Mouse (Mus musculus) cerebellum, adult 11-12 months (tissue): ENCODE results near the gene Xxylt1.
A peak's percentile ranks its signal among the peaks of the same experiment; 100 is the strongest.

ENCODE experiments used
- DNase-seq: peaks from one replicate; pipeline ENCODE4 v3.0.0; 2022

Gene Xxylt1

DNA sequence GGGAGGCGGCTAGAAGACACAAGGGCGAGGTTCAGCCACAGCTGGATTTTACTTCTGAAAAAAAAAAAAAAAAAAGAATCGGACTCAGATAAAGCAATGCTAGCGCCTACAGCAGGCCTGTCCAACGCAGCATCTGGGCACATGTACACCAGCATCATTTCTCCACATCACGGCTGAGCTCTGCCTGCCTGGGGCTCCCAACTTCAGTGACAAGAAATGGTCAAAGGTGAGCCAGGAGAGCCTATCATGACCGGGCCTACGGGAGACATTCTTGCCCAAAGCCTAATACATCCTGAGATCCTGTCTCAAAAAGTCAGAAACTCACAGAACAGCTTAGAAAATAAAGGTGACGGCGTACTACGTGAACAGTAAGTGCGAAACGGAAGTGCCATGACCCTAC lies 20.5 kb downstream of the Xxylt1 start:
- DNase-seq: no peak

DNA sequence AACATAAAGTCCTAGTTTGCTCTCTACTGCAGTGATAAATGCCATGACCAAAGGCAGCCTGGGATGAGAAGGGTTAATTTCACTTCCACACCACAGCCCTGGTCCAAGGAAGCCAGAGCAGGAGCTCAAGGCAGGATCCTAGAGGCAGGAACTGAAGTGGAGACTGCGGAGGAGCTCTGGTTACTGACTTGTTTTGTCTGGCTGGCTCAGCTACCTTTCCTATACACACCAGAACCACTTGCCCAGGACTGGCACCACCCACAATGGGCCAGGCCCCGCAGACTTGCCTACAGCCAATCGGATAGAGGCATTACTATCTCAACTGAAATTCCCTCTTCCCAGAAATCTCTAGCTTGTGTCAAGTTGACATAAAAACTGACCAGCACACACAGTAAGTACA lies 21.0 kb downstream of the Xxylt1 start:
- DNase-seq: no peak

DNA sequence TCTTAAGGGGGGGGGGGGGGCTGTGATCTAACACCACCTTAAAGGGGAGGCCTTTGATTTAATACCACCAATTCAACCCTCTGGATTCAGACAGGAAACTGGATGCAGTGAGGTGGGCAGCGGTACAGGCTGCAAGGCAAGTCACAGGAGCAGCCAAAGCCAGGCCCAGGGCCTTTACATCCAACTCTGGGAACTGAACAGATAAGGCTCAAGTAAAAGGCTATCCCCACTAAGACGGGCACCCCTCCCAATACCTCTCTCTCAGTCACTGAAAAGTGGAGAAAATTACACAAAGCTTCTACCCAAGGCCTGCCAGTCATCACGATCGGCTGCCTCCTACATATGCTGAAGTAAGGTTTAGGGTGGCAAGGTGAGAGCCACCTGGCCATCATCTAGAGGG lies 21.5 kb downstream of the Xxylt1 start:
- no peak for DNase-seq

DNA sequence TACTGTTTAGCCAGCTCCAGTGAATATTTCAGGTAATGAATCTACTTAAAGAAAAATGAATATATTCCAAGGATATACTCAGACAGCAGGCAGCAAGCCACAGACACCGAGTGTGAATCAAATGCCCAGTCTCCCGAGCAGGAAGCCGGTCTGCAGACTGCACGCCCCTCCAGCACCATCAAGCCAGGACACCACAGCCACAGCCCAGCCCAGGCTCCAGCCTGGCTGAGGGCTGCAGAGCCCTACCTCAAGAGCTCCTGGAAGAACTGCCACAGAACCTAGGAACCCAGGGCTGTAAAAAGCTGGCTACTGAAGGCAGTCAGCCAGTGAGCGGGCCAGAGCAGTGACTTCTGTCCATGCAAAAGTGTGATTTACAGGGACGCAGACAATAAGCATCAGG lies 28.4 kb downstream of the Xxylt1 start:
- DNase-seq: no peak

GRCm38 (mm10) chr16:31052177-31052726 lies 29.0 kb downstream of the Xxylt1 start:
- DNase-seq: no peak

GRCm38 (mm10) chr16:31050701-31051100 lies 30.5 kb downstream of the Xxylt1 start:
- no peak for DNase-seq

GRCm38 (mm10) chr16:31048194-31048593 lies 33.0 kb downstream of the Xxylt1 start:
- no peak for DNase-seq

DNA sequence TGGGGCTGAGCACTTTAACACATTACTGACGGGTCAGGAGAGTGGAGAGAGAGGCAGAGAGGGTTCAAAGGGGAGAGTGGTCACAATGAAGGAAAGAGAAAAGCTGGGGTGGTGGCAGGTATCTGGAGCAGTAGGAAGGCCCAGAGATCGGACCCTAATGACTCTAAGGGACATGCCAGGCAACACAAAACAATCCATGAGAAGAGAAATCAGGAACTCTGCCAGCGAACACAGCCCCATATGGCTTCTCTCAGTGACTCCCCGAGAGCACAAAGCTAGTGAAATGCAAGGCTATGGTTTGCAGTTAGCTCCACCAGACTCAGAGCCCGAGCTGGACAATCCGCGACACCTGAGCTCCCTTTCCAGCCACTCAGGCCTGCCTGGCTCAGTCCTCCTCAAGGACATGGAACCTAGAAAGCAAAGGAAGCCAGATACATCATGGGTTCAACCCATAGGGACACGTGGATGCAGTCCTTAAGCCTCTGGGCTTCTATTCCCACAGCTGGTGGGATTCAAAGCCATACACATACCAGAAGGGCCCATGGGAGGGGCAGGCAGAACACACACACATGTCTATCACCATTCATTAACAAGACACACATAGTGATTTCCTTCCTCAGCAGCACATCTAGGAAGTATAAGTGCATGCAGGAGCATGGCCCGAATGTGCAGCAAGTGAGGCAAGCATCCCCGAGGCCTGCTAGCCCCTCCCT lies 33.9 kb downstream of the Xxylt1 start:
- DNase-seq: peak; percentile 69

DNA sequence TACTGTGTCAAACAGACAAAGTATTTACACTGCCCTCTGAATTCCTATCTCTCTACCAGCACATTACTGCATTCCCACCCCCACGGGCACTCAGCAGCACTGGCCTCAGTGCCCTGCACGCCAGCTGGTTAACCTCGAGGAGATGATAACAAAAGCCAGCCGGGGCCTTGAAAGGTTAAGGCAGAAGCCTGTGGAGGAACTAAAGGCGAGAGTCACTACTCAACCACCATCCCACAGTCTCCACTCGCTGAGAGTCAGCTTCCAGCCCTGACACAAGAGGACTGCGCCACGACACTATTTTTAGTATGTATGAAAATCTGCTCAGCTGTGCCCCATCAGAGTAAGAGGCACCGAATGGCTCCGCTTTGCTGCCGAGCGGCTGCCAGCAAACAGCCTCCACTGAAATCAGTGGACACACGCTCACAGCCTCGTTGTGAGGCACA lies 35.0 kb downstream of the Xxylt1 start:
- DNase-seq: peak; percentile 30

DNA sequence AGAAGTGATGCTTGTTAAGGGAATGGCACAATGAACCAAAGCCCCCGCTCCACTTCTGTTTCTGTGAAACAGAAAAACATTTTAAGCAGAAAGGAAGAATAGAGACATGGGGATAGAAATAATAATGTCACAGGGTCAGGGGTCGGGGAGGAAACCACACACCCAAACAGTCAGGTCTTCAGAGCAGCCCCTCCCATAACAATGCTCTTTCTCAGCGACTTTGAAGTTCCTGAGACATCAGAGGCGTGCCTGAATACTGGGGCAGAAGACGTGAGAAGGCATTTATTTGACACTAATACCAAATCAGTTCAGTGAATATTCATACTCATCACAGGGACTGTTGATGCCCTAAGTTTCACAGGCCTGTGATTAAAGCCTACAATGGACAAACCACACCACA lies 36.0 kb downstream of the Xxylt1 start:
- DNase-seq: no peak

DNA sequence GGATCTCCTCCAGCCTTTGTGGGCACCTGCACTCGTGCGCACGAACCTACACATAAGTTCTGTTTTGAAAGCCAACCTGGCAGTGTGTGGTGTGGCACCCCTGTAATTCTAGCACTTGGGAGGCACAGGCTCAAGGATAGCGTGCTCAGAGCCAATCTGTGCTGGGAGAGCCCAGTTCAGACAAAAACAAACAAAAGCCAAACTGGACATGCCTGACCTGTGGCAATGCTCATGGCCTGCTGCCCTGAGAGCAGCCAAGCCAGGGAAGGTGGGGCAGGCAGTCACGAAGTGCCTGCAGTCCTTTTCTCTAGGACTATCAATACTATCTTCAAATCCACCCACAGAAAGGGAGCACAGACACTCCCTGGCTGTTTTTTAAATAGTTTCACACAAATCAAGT lies 38.1 kb downstream of the Xxylt1 start:
- DNase-seq: no peak

GRCm38 (mm10) chr16:31041566-31041965 lies 39.7 kb downstream of the Xxylt1 start:
- DNase-seq: no peak

DNA sequence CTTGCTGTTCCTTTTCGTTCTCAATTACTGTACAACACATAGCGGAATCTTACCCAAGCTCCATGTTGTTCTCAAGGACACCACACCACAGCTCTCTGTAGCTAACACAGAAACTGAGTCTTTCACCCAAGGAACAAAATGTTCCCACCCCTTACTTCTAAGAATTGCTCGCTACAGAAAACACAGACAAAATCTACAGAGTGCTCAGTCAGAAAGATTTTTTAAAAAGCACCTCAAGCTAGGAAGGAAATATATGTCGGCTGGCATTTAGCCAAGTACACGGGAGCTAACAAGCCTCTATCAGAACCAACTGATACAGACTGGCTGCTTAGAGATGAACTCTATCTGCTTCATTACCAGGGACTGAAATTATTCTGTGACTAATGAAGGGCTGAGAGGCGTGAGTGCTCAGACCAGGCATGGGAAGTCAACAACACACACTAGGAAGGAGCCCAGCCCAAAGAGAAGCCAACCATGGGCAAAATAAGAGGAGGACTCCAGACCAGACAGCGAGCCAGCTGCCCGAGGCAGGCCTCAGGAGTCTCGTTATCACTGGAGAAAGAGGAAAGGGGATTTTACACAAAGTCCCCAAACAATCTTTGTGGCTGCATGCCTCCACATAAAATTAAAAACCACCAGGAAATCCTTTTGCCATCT lies 41.3 kb downstream of the Xxylt1 start:
- no peak for DNase-seq

GRCm38 (mm10) chr16:31037431-31037830 lies 43.8 kb downstream of the Xxylt1 start:
- no peak for DNase-seq

- DNase-seq: no peak
These were observed 45.5 kb downstream of the Xxylt1 start for GRCm38 (mm10) chr16:31035651-31036245.

GRCm38 (mm10) chr16:31035235-31035634 lies 46.0 kb downstream of the Xxylt1 start:
- DNase-seq: no peak

DNA sequence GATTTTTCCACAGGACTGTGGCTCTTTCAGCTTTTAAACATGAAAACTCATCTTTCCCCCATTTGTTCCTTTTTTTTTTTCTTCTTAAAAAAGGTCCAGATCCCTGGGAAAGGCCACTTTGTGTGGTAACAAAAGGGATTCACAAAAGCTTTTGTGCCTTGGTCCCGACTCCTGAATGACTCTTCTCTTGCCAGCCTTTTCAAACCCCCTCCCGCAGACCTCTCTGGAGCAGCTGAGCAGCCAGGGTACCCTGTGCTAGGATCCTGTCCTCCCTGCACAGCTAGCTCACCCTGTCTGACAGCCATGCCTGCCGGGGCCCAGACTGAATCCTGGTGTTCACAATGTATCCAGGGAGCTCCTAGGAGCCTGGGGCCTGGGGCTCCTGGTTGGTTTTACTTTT lies 47.2 kb downstream of the Xxylt1 start:
- DNase-seq: no peak

- no peak for DNase-seq
These were observed 51.3 kb downstream of the Xxylt1 start for GRCm38 (mm10) chr16:31029739-31030485.

- no peak for DNase-seq
These were observed 53.6 kb downstream of the Xxylt1 start for GRCm38 (mm10) chr16:31027675-31028074.

- no peak for DNase-seq
These were observed 55.7 kb downstream of the Xxylt1 start for GRCm38 (mm10) chr16:31025516-31025915.

DNA sequence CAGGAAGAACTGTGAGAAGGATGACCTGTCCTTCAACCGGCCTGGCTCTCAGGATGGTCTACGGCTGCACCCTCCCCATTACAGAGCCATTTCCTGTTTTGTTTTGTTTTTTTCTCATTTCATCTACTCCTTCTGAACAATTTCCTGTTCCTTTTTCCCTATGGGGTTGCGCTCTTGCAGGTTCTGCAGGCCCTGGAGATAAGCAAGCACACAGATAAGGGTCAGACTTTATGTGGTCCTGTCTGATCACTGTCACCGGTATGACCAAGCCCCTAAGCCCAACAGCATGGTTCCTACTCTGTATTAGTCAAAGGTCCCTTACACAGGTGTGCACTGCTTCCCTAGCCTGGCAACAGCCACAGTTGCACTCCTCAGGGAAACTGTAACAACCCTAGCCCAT lies 56.2 kb downstream of the Xxylt1 start:
- DNase-seq: no peak

DNA sequence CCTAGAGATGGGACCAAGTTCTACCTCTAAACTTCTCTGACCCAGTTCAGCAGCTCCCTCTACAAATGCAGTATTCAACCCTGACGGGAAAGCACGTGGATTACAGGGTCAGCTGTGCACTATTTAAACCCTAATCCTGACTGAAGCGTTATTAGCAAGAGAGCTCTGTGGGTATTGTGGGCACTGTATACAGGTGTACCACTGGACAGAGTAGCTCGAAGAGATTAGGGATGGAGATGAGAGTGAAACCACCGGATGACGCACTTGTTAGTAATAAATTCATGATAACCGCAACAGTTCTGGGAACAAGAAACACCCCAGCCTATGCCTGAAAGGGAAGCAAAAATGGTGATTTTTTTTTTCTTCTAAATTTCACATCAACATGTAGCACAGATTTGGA lies 57.0 kb downstream of the Xxylt1 start:
- no peak for DNase-seq

DNA sequence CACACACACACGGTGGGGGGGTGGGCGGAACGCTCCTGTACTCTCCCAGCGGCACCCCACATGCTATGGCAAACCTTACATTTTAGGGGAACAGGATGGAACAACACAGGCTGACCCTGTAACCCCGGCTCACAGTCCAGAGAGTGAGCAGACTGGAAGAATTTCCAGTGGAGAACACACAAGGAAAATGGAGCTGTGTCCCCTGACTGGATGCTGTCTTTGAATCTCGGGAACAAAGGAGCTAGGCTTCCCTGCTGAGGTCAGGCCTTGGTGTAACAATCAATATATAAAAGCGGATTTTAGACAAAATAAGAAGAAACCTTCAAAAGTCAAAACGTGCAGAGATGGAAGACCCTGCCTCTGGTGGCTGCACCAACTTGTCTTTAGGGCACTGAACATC lies 57.4 kb downstream of the Xxylt1 start:
- no peak for DNase-seq
